Mouse (Mus musculus) neural tube, embryonic 13.5 days (tissue): ENCODE data around the gene Dnmt3b. TPM values are rescaled to one million over a fixed set of nuclear protein-coding genes. Genes with fewer than 3 reads are reported as not detected.

Experiments
- ATAC-seq: fragments of 200-750 bp; cut with Nextera tagmentation; 2 replicates; pipeline ENCODE4 v1.8.0; 2017; ENCODE audit warnings: low read depth, mild to moderate bottlenecking, moderate TSS enrichment, moderate library complexity
- H3K27ac ChIP-seq: fragments of 300-500 bp; sonication (generic); replicated peaks from 2 replicates; pipeline ENCODE4 v1.5.1; 2015; ENCODE audit warnings: moderate library complexity, mild to moderate bottlenecking, inconsistent platforms
- H3K27me3 ChIP-seq: fragments of 300-500 bp; sonication (generic); 2 replicates; pipeline ENCODE4 v1.6.1; 2015; ENCODE audit warnings: mild to moderate bottlenecking, inconsistent platforms
- H3K36me3 ChIP-seq: fragments of 300-500 bp; sonication (generic); 2 replicates; pipeline ENCODE4 v1.6.1; 2015; ENCODE audit warnings: mild to moderate bottlenecking, inconsistent platforms
- H3K4me1 ChIP-seq: fragments of 300-500 bp; sonication (generic); replicated peaks from 2 replicates; pipeline ENCODE4 v1.6.1; 2015; ENCODE audit warnings: inconsistent platforms
- H3K4me2 ChIP-seq: fragments of 300-500 bp; sonication (generic); 2 replicates; pipeline ENCODE4 v1.6.1; 2015; ENCODE audit warnings: inconsistent platforms, mild to moderate bottlenecking, moderate library complexity
- H3K4me3 ChIP-seq: fragments of 300-500 bp; sonication (generic); 2 replicates; pipeline ENCODE4 v1.5.1; 2015; ENCODE audit warnings: mild to moderate bottlenecking, inconsistent platforms
- H3K9ac ChIP-seq: fragments of 300-500 bp; sonication (generic); 2 replicates; pipeline ENCODE4 v1.6.1; 2015; ENCODE audit warnings: moderate library complexity, mild to moderate bottlenecking, inconsistent platforms
- H3K9me3 ChIP-seq: fragments of 300-500 bp; sonication (generic); 2 replicates; pipeline ENCODE4 v1.6.1; 2016; ENCODE audit warnings: inconsistent platforms
- WGBS: fragments of 180-500 bp; shearing (Covaris S2); methylation state at CpG from one replicate; pipeline ENCODE4 v1.1.7; 2015; 5-methylcytosine and 5-hydroxymethylcytosine counted together
- polyA plus RNA-seq: library from polyadenylated mRNA; unstranded; fragments of >200 nt; fragmentation: Nextera tagmentation; extraction: Ambion mirVana; gene quantifications from 2 replicates; pipeline ENCODE4 v1.2.1, GENCODE M21; 2015

The Dnmt3b gene
- polyA plus RNA-seq, 1 experiment from 2014 or later = 3.9 TPM

DNA sequence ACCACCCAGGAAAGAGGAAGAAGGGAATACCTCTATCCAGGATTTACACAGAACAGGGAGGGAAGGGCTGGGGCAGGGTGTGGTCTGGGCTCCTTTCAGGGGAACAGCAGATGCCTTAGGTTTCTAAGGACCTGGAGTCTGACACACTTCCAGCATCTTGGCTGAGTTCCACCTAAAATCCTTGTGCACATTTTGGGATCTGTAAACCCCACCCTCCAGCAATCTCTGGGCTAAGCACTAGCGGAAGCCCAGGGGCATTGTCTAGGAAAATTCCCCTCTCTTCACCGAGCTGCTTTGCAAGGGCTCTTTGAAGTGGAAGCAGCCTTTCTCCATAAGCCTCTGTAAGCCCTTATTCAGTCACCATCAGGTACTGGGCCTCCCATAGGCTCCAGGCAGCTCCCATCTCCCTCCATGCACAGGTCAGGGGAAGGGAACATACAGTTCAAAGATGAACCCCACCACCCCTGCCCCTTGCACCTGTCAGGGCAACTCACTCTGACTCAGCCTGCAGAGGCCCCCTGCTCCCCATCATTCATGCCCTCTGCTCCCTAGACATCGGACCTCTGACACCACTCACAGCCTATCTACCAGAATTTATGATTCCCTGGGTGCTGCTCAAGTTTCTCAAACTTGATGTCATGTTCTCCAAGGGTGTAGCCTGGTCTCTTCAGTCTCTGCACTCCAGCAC, 36.5 kb upstream of the Dnmt3b start:
- Histone ChIP-seq H3K27ac (no peak overlapping the region), H3K4me2 (no peak overlapping the region), H3K9ac (0 out of 2 replicates have a peak overlapping the region, but pooled peaks have one; percentile 18), H3K27me3 (no peaks in the 10 kb centered on the region), H3K36me3 (peaks cover 19% of the 10 kb centered on the region), H3K4me1 (peaks cover 22% of the 10 kb centered on the region), H3K9me3 (no peaks in the 10 kb centered on the region), H3K4me3 (no peak overlapping the region)
- ATAC-seq = no peak
- 31% methylated on average over 3 of the region's 3 CpGs for WGBS

DNA sequence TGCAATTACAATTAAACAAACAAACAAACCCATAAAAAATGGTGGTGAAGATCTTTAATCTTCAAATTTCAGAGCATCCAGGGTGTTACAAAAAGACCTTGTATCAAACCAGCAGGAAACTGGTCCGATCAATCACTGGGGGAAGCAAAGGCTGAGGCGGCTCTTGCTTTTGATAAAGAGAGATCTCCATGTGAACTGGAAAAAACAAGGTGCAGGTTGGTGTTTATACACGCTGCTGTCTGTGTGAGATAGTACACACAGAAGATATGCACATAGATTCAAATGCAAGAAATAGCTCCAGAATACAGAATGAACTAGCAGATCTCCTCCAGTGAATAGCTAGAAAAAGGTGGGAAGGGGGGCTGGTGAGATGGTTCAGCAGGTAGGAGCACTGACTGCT, 32.4 kb upstream of the Dnmt3b start:
- Histone ChIP-seq H3K9ac (no peak overlapping the region), H3K9me3 (no peaks in the 10 kb centered on the region), H3K4me2 (no peak overlapping the region), H3K4me3 (no peak overlapping the region), H3K36me3 (peaks cover 60% of the 10 kb centered on the region), H3K27ac (no peak overlapping the region), H3K4me1 (no peaks in the 10 kb centered on the region), H3K27me3 (no peaks in the 10 kb centered on the region)
- ATAC-seq = no peak
- WGBS = 92% methylated on average over 3 of the region's 3 CpGs

DNA sequence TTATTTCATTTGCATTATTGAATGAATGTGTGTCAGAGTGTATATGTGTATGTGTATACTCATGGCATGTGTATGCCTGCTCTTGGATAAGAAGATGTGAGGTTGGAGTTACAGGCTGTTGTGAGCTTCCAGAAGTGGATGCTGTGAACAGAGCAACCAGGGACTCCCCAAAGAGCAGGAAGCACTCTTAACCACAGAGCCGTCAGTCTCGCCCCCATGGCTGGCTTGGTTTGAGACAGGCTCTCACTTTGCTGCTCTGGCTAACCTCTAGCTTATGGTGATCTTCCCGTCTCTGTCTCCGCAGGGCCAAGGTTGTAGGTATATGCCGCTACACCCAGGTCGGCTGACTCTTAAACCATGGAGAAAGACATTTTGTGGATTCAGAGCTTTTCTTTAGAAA, 30.8 kb upstream of the Dnmt3b start:
- WGBS = 92% methylated on average over 6 of the region's 6 CpGs
- no peaks in the 10 kb centered on the region for H3K4me1 ChIP-seq
- no peak overlapping the region for H3K4me3 ChIP-seq
- no peak overlapping the region for H3K27ac ChIP-seq
- no peaks in the 10 kb centered on the region for H3K27me3 ChIP-seq
- ATAC-seq = no peak
- H3K9me3 ChIP-seq = no peaks in the 10 kb centered on the region
- H3K9ac ChIP-seq = no peak overlapping the region
- no peak overlapping the region for H3K4me2 ChIP-seq
- H3K36me3 ChIP-seq = peaks cover 76% of the 10 kb centered on the region

DNA sequence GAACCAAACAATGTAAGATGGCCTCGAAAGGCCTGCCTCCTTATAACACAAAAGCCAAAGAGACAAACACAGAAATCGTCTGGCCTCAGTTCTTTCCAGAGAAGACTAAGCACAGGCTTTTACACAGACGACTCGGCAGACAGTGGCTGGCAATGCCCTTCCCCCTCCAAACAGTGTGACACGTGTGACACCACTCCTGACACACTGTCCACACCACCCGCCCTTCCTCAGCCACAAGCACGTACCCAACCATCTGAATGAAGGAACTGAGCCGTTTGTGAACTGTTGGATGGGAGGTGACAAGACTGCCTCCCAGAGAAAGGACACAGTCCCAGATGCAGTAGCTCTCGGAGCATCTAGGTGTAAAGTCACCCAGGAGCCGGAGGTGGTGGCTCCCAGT, 30.4 kb upstream of the Dnmt3b start:
- WGBS = 87% methylated on average over 10 of the region's 10 CpGs

DNA sequence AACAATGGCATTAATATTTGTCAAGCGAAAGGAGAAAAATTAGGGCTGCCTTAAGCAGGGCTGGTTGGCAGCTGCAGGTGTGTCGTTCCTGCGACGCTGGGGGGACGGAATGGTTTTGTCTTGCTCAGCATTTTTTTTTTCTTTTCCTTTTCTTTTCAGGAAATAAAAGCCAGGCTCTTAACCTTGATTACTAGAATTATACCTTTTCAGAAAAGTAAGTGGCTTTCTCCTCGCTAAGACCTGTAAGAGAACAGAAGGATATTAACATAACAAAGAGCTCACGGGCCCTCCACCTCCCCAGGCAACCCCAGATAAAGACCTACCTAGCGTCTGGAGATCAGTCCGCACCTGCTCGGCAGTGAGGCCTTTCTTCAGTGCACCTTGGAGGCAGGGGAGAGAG, 26.8 kb upstream of the Dnmt3b start:
- H3K27ac ChIP-seq = no peak overlapping the region
- no peak for ATAC-seq
- H3K4me1 ChIP-seq = no peaks in the 10 kb centered on the region
- no peak overlapping the region for H3K4me3 ChIP-seq
- H3K4me2 ChIP-seq = no peak overlapping the region
- no peak overlapping the region for H3K9ac ChIP-seq
- H3K9me3 ChIP-seq = no peaks in the 10 kb centered on the region
- 55% methylated on average over 10 of the region's 10 CpGs for WGBS
- H3K36me3 ChIP-seq = peaks cover 96% of the 10 kb centered on the region
- no peaks in the 10 kb centered on the region for H3K27me3 ChIP-seq

More for the DNA sequence above, 30.4 kb upstream of the Dnmt3b start:
- Histone ChIP-seq H3K9ac (no peak overlapping the region), H3K4me2 (no peak overlapping the region), H3K27ac (no peak overlapping the region), H3K27me3 (no peaks in the 10 kb centered on the region), H3K36me3 (peaks cover 80% of the 10 kb centered on the region), H3K9me3 (no peaks in the 10 kb centered on the region), H3K4me1 (no peaks in the 10 kb centered on the region), H3K4me3 (no peak overlapping the region)
- no peak for ATAC-seq

- peaks cover 30% of the 10 kb centered on the region for H3K36me3 ChIP-seq
- H3K27me3 ChIP-seq = no peaks in the 10 kb centered on the region
- no peaks in the 10 kb centered on the region for H3K9me3 ChIP-seq
- H3K27ac ChIP-seq = no peak overlapping the region
- H3K9ac ChIP-seq = peak overlapping the region; percentile 31; the same call in 1 of the 2 replicates
- WGBS = 90% methylated on average over 3 of the region's 3 CpGs
- ATAC-seq = no peak
- no peak overlapping the region for H3K4me3 ChIP-seq
- H3K4me2 ChIP-seq = no peak overlapping the region
- H3K4me1 ChIP-seq = peaks cover 30% of the 10 kb centered on the region
These were observed 18.3 kb upstream of the Dnmt3b start for GRCm38 (mm10) chr2:153630950-153631349.

GRCm38 (mm10) chr2:153631976-153632870, 17.0 kb upstream of the Dnmt3b start, which contains the start of gene Commd7:
Commd7 (minus strand) TSS chr2:153632781.
- Histone ChIP-seq H3K9ac (peak within 1 kb of the TSS; percentile 94), H3K9me3 (no peaks in the 10 kb centered on the region), H3K4me2 (peak within 1 kb of the TSS; percentile 70), H3K4me3 (peak within 1 kb of the TSS; percentile 88), H3K27me3 (no peaks in the 10 kb centered on the region), H3K27ac (peak within 1 kb of the TSS; percentile 94), H3K4me1 (peaks cover 30% of the 10 kb centered on the region), H3K36me3 (peaks cover 20% of the 10 kb centered on the region)
- ATAC-seq = peak; percentile 90
- 5% methylated on average over 53 of the region's 53 CpGs for WGBS

DNA sequence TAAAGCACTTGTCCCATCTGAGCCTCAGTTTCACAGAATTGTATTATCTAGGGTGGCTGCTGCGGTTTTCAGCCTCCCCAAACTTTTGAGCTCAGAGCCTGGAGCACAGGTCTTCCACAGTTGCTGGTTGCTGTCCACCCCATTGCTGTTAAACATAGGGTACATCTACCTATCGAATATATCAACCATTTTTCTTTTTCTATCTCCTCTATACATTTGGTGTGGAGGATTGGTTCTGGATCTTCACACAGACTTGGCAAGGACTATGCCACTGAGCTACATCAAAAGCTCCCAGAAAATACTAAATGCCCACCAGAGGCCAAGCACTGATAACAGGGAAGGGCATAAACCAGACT, 16.4 kb upstream of the Dnmt3b start:
- peak; percentile 28; the same call in 1 of the 2 replicates for ATAC-seq
- 28% methylated on average over 2 of the region's 2 CpGs for WGBS

DNA sequence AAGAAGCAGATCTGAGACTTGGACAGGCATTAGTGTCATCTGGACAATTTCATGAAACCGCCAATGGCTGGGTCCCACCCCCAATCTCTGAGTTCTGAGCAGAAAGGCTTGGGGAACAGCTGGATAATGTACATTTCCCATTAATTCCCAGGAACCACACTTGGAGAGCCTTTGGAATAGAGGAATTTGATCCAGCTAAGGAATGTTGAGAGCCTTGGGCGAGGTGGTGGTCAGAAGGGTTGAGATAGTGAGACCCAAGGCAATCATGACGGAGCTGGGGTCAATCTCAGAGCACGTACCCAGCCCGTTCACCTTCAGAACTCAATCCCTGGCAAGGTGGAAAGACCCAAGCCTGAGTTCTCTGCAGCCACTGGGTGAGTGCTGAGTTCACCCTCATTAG, 16.0 kb upstream of the Dnmt3b start:
- H3K27me3 ChIP-seq = no peaks in the 10 kb centered on the region
- WGBS = 95% methylated on average over 5 of the region's 5 CpGs
- H3K4me3 ChIP-seq = no peak overlapping the region
- H3K36me3 ChIP-seq = peaks cover 9% of the 10 kb centered on the region
- peaks cover 30% of the 10 kb centered on the region for H3K4me1 ChIP-seq
- ATAC-seq = no peak
- H3K9ac ChIP-seq = peak overlapping the region; percentile 94
- peak overlapping the region; percentile 70 for H3K4me2 ChIP-seq
- peak overlapping the region; percentile 94; the same call in 1 of the 2 replicates for H3K27ac ChIP-seq
- H3K9me3 ChIP-seq = no peaks in the 10 kb centered on the region

More for the DNA sequence above, 16.4 kb upstream of the Dnmt3b start:
- H3K27ac ChIP-seq = peak overlapping the region; percentile 94
- H3K4me2 ChIP-seq = peak overlapping the region; percentile 70
- no peaks in the 10 kb centered on the region for H3K9me3 ChIP-seq
- peaks cover 30% of the 10 kb centered on the region for H3K4me1 ChIP-seq
- peak overlapping the region; percentile 88 for H3K4me3 ChIP-seq
- H3K9ac ChIP-seq = peak overlapping the region; percentile 94
- H3K27me3 ChIP-seq = no peaks in the 10 kb centered on the region
- peaks cover 13% of the 10 kb centered on the region for H3K36me3 ChIP-seq

- H3K4me2 ChIP-seq = no peak overlapping the region
- no peaks in the 10 kb centered on the region for H3K4me1 ChIP-seq
- H3K36me3 ChIP-seq = no peaks in the 10 kb centered on the region
- no peak overlapping the region for H3K9ac ChIP-seq
- 23% methylated on average over 15 of the region's 15 CpGs for WGBS
- H3K27ac ChIP-seq = no peak overlapping the region
- no peaks in the 10 kb centered on the region for H3K27me3 ChIP-seq
- H3K9me3 ChIP-seq = no peaks in the 10 kb centered on the region
- no peak overlapping the region for H3K4me3 ChIP-seq
- no peak for ATAC-seq
These were observed 10.1 kb upstream of the Dnmt3b start for GRCm38 (mm10) chr2:153638977-153639680.

- Histone ChIP-seq H3K9me3 (no peaks in the 10 kb centered on the region), H3K4me3 (no peak overlapping the region), H3K27me3 (no peaks in the 10 kb centered on the region), H3K9ac (no peak overlapping the region), H3K4me1 (no peaks in the 10 kb centered on the region), H3K4me2 (no peak overlapping the region), H3K36me3 (no peaks in the 10 kb centered on the region), H3K27ac (no peak overlapping the region)
- no peak for ATAC-seq
- 29% methylated on average over 3 of the region's 3 CpGs for WGBS
These were observed 6.8 kb upstream of the Dnmt3b start for GRCm38 (mm10) chr2:153642496-153642895.

DNA sequence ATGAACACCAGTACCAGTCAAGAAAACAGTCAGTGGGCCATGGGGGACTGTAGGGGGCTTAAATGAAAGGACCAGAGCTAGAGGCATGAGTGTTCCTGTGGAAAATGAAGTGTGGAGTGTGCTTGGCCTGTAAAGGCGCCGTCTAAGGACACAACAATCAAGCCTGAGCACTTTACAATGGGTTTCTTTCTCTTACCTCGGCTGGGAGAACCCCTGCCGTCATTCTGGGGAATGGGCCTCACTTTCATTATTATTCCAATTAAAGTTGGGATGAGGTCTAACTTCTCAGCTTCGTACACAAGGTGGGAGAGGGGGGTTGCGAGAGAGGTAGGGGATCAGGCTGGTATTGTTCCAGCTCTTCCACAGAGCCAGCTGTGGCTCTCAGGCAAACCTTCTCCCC, 6.3 kb upstream of the Dnmt3b start:
- no peak for ATAC-seq
- WGBS = 21% methylated on average over 6 of the region's 6 CpGs

More for the DNA sequence above, 6.3 kb upstream of the Dnmt3b start:
- no peaks in the 10 kb centered on the region for H3K36me3 ChIP-seq
- H3K4me3 ChIP-seq = no peak overlapping the region
- H3K4me1 ChIP-seq = no peaks in the 10 kb centered on the region
- no peaks in the 10 kb centered on the region for H3K9me3 ChIP-seq
- no peaks in the 10 kb centered on the region for H3K27me3 ChIP-seq
- no peak overlapping the region for H3K4me2 ChIP-seq
- no peak overlapping the region for H3K27ac ChIP-seq
- H3K9ac ChIP-seq = no peak overlapping the region
